Mouse (Mus musculus) embryo, embryonic 11.5 days (tissue): ENCODE data around the gene Otos.
A peak's percentile ranks its signal among the peaks of the same experiment; 100 is the strongest.

Source experiments
- DNase-seq: peaks from one replicate; pipeline ENCODE4 v3.0.0-alpha.2; 2012; ENCODE audit warnings: low read depth, low spot score

Gene Otos

GRCm38 (mm10) chr1:92646601-92647000 is 2.0 kb downstream of the Otos start:
- DNase-seq, result no peak

GRCm38 (mm10) chr1:92646111-92646510 is 2.5 kb downstream of the Otos start:
- no peak for DNase-seq

GRCm38 (mm10) chr1:92644916-92645315 is 3.7 kb downstream of the Otos start:
- no peak for DNase-seq

GRCm38 (mm10) chr1:92643691-92644090 is 5.0 kb downstream of the Otos start:
- DNase-seq, result no peak

GRCm38 (mm10) chr1:92641514-92642272 is 6.9 kb downstream of the Otos start, which contains the start of gene Cops9:
Gene Cops9, minus strand, starts transcription at chr1:92641985.
- DNase-seq, result peak; percentile 83

- no peak for DNase-seq
These were observed 8.2 kb downstream of the Otos start for GRCm38 (mm10) chr1:92640393-92640792.

GRCm38 (mm10) chr1:92638736-92639135 is 9.9 kb downstream of the Otos start:
- no peak for DNase-seq

GRCm38 (mm10) chr1:92638181-92638580 is 10.5 kb downstream of the Otos start:
- no peak for DNase-seq

- DNase-seq, result no peak
These were observed 11.0 kb downstream of the Otos start for GRCm38 (mm10) chr1:92637501-92638172.

- DNase-seq, result no peak
These were observed 12.0 kb downstream of the Otos start for GRCm38 (mm10) chr1:92636676-92637075.

GRCm38 (mm10) chr1:92636015-92636414 is 12.6 kb downstream of the Otos start:
- no peak for DNase-seq

- DNase-seq, result no peak
These were observed 13.6 kb downstream of the Otos start for GRCm38 (mm10) chr1:92634976-92635599.

GRCm38 (mm10) chr1:92634569-92634968 is 14.1 kb downstream of the Otos start:
- no peak for DNase-seq

GRCm38 (mm10) chr1:92633726-92634125 is 14.9 kb downstream of the Otos start:
- DNase-seq, result no peak

- DNase-seq, result no peak
These were observed 15.7 kb downstream of the Otos start for GRCm38 (mm10) chr1:92632948-92633347.

GRCm38 (mm10) chr1:92632196-92632595 is 16.4 kb downstream of the Otos start:
- no peak for DNase-seq

GRCm38 (mm10) chr1:92628227-92628626 is 20.4 kb downstream of the Otos start:
- DNase-seq, result no peak

- no peak for DNase-seq
These were observed 30.3 kb downstream of the Otos start for GRCm38 (mm10) chr1:92618360-92618759.

GRCm38 (mm10) chr1:92617488-92617887 is 31.2 kb downstream of the Otos start, which contains the start of gene Olfr12:
Gene Olfr12, plus strand, starts transcription at chr1:92617788.
- no peak for DNase-seq

GRCm38 (mm10) chr1:92616046-92616445 is 32.6 kb downstream of the Otos start:
- no peak for DNase-seq

- no peak for DNase-seq
These were observed 34.1 kb downstream of the Otos start for GRCm38 (mm10) chr1:92614516-92614915.

- DNase-seq, result no peak
These were observed 35.5 kb downstream of the Otos start for GRCm38 (mm10) chr1:92613175-92613574.

GRCm38 (mm10) chr1:92611008-92611407 is 37.6 kb downstream of the Otos start:
- DNase-seq, result peak; percentile 45
